Mouse (Mus musculus): ENCODE results near the gene Prpf38a. TPM values are rescaled to one million over a fixed set of nuclear protein-coding genes. Genes with fewer than 3 reads are reported as not detected.
A peak's percentile ranks its signal among the peaks of the same experiment; 100 is the strongest.

The Prpf38a gene
- polyA plus RNA-seq, 1 experiment from 2014 or later: 111 TPM

- Histone ChIP-seq H3K4me1 (replicated peaks) (no peaks in the 10 kb centered on the region), H3K36me3 (peaks cover 66% of the 10 kb centered on the region), H3K4me3 (replicated peaks) (no peak overlapping the region), H3K9me3 (no peaks in the 10 kb centered on the region), H3K27ac (no peak overlapping the region), H3K27me3 (no peaks in the 10 kb centered on the region), H3K4me2 (no peak overlapping the region), H3K9ac (replicated peaks) (no peak overlapping the region)
- 78% methylated on average over 1 of the region's 1 CpGs for WGBS
- no peak for ATAC-seq (ENCODE audit: insufficient number of reproducible peaks, insufficient read depth, low FRiP score, low TSS enrichment, low read depth)
Measured at GRCm38 (mm10) chr4:108595785-108596184, 16.6 kb upstream of the Prpf38a start.

DNA sequence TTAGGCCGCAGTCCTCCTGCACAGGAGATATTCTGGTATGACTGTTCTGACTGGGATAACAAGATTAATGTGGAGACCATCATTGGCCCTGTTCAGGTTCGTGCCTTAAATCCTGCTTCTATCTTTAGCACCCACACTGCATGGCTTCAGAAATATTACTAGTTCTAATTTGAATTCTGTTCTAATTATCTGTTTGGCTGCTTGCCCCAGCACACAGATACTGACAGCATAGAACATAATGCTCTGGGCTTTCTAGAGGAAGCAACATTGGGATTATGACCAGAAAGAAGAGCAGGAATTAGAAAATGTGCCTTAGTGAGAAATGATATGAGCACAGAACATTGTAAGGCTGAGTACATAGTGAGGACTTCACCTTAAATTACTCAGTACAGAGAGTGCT lies 14.2 kb upstream of the Prpf38a start:
- H3K4me3 ChIP-seq (replicated peaks): no peak overlapping the region
- WGBS: 99% methylated on average over 2 of the region's 2 CpGs
- no peak overlapping the region for H3K4me2 ChIP-seq
- H3K36me3 ChIP-seq: peaks cover 47% of the 10 kb centered on the region
- H3K4me1 ChIP-seq (replicated peaks): no peaks in the 10 kb centered on the region
- no peak overlapping the region for H3K27ac ChIP-seq
- H3K9ac ChIP-seq (replicated peaks): no peak overlapping the region
- no peaks in the 10 kb centered on the region for H3K27me3 ChIP-seq
- ATAC-seq (ENCODE audit: insufficient number of reproducible peaks, insufficient read depth, low FRiP score, low TSS enrichment, low read depth): no peak
- no peaks in the 10 kb centered on the region for H3K9me3 ChIP-seq

DNA sequence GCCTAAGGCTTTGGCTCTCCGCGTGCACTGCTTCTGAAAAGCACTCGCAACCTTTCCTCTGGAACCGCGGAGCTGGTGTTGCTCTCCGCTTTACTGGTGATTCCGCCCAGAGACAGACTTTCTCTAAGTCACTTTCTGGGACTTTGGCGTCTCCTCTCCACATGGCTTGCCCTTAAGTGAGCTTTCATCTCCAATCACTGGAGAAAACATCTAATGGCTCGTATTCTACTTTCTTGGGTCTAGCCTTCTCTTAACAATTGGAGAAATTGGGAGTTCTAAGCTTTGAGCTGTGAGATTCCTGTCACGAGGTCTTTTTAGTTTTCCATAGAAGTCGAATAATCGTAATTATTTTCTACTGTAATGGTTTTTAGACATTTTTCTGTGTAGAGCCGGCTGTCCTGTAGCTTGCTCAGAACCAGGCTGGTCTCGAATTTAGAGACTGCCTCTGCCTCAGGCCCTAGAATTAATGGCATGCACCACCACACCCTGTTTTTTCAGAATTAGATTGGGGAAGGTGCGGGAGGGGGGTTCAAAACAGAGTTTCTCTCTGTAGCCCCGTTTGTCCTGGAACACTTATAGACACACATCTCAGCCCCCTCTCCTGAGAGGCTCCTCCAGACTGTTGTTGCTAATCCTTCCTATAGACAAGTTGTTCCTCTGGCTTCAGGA lies 741 bp upstream of the Prpf38a start:
- 1% methylated on average over 16 of the region's 16 CpGs for WGBS
- peaks cover 23% of the 10 kb centered on the region for H3K36me3 ChIP-seq

DNA sequence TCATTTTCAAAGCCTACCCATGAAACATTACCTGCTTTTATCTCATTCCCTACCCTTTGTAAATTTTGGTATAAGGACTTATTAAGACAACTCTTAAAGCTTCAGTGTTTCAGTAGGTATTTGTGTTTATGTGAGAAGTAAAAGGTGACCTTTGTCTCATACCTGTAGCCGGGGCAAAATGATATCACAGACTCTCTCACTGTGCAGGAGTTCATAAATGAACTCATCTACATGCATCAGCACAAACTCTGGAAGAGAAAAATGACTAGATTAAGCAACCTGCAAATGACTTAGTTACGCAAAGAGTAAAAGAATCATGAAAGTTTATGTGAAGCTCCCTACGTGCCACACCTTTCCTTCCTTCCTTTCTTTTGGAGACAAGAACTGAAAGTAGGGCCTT lies 6.5 kb downstream of the Prpf38a start:
- peaks cover 73% of the 10 kb centered on the region for H3K36me3 ChIP-seq
- no peak overlapping the region for H3K27ac ChIP-seq
- H3K4me1 ChIP-seq (replicated peaks): peaks cover 6% of the 10 kb centered on the region
- ATAC-seq (ENCODE audit: insufficient number of reproducible peaks, insufficient read depth, low FRiP score, low TSS enrichment, low read depth): no peak
- 91% methylated on average over 3 of the region's 3 CpGs for WGBS
- H3K4me3 ChIP-seq (replicated peaks): no peak overlapping the region
- H3K9ac ChIP-seq (replicated peaks): no peak overlapping the region
- H3K27me3 ChIP-seq: no peaks in the 10 kb centered on the region
- no peak overlapping the region for H3K4me2 ChIP-seq
- H3K9me3 ChIP-seq: no peaks in the 10 kb centered on the region

More for the DNA sequence above, 741 bp upstream of the Prpf38a start:
- H3K9me3 ChIP-seq: no peaks in the 10 kb centered on the region
- peak overlapping the region; percentile 82 for H3K27ac ChIP-seq
- peak overlapping the region; percentile 77 for H3K9ac ChIP-seq (replicated peaks)
- peak overlapping the region; percentile 78 for H3K4me3 ChIP-seq (replicated peaks)
- peaks cover 21% of the 10 kb centered on the region for H3K4me1 ChIP-seq (replicated peaks)
- H3K4me2 ChIP-seq: peak overlapping the region; percentile 83
- ATAC-seq (ENCODE audit: insufficient number of reproducible peaks, insufficient read depth, low FRiP score, low TSS enrichment, low read depth): 0 out of 2 replicates have a peak, but pooled peaks have one; percentile 24
- no peaks in the 10 kb centered on the region for H3K27me3 ChIP-seq

- Histone ChIP-seq H3K9ac (replicated peaks) (no peak overlapping the region), H3K27ac (no peak overlapping the region), H3K36me3 (peaks cover 92% of the 10 kb centered on the region), H3K4me3 (replicated peaks) (no peak overlapping the region), H3K4me1 (replicated peaks) (no peaks in the 10 kb centered on the region), H3K27me3 (no peaks in the 10 kb centered on the region), H3K4me2 (no peak overlapping the region), H3K9me3 (no peaks in the 10 kb centered on the region)
- ATAC-seq (ENCODE audit: insufficient number of reproducible peaks, insufficient read depth, low FRiP score, low TSS enrichment, low read depth): no peak
- 93% methylated on average over 1 of the region's 1 CpGs for WGBS
Measured at GRCm38 (mm10) chr4:108565026-108565425, 14.1 kb downstream of the Prpf38a start.

- Histone ChIP-seq H3K9ac (replicated peaks) (no peak overlapping the region), H3K4me3 (replicated peaks) (no peak overlapping the region), H3K27me3 (no peaks in the 10 kb centered on the region), H3K36me3 (peaks cover 43% of the 10 kb centered on the region), H3K4me2 (no peak overlapping the region), H3K27ac (no peak overlapping the region), H3K9me3 (no peaks in the 10 kb centered on the region), H3K4me1 (replicated peaks) (no peaks in the 10 kb centered on the region)
- WGBS: 73% methylated on average over 2 of the region's 2 CpGs
- ATAC-seq (ENCODE audit: insufficient number of reproducible peaks, insufficient read depth, low FRiP score, low TSS enrichment, low read depth): no peak
Measured at GRCm38 (mm10) chr4:108539701-108540100, 39.4 kb downstream of the Prpf38a start.

Other genes starting within 250 kb of the Prpf38a start
- 8.1 and 9.4 TPM in 2 replicates for gene Shisal2a, start 196.0 kb downstream of the Prpf38a start, polyA plus RNA-seq (2016; fragmentation: Nextera tagmentation; extraction: Ambion mirVana)
- 62.0 and 62.9 TPM in 2 replicates for gene Gpx7, start 172.4 kb downstream of the Prpf38a start, polyA plus RNA-seq (2016; fragmentation: Nextera tagmentation; extraction: Ambion mirVana)
- 144 and 154 TPM in 2 replicates for gene Tut4, start 119.9 kb downstream of the Prpf38a start, polyA plus RNA-seq (2016; fragmentation: Nextera tagmentation; extraction: Ambion mirVana)
- gene Orc1, start 87 bp upstream of the Prpf38a start, polyA plus RNA-seq (2016; fragmentation: Nextera tagmentation; extraction: Ambion mirVana): 18.4 and 18.5 TPM in 2 replicates
- 33.9 and 40.1 TPM in 2 replicates for gene Cc2d1b, start 40.6 kb upstream of the Prpf38a start, polyA plus RNA-seq (2016; fragmentation: Nextera tagmentation; extraction: Ambion mirVana)
- gene 3110021N24Rik, start 140.3 kb upstream of the Prpf38a start, polyA plus RNA-seq (2016; fragmentation: Nextera tagmentation; extraction: Ambion mirVana): 3.4 and 3.9 TPM in 2 replicates
- gene Zfyve9, start 201.5 kb upstream of the Prpf38a start, polyA plus RNA-seq (2016; fragmentation: Nextera tagmentation; extraction: Ambion mirVana): 6.9 and 7.0 TPM in 2 replicates

All from limb, embryonic 12.5 days (tissue).